Mouse (Mus musculus) liver, postnatal 0 days (tissue): ENCODE data around the gene Hrct1.

ENCODE experiments used
- CTCF ChIP-seq: sonication (generic); IDR thresholded peaks from 2 replicates; pipeline ENCODE4 v1.5.1; 2016; ENCODE audit warnings: antibody characterized with exemption, low read depth
- EP300 ChIP-seq: IDR thresholded peaks from 2 replicates; pipeline ENCODE4 v1.6.1; 2016; ENCODE audit warnings: antibody characterized with exemption, low read depth, mild to moderate bottlenecking

GRCm38 (mm10) chr4:43678541-43678940 lies 48.4 kb upstream of the Hrct1 start:
- no peak for TF ChIP-seq CTCF
- TF ChIP-seq EP300, result no peak
